Mouse (Mus musculus) stomach, postnatal 0 days (tissue): Measurements from ENCODE around the gene Fam53b. TPM values are rescaled to one million over a fixed set of nuclear protein-coding genes. Genes with fewer than 3 reads are reported as not detected.
A peak's percentile ranks its signal among the peaks of the same experiment; 100 is the strongest.

Experiments
- ATAC-seq: fragments of 200-750 bp; cut with Nextera tagmentation; 2 replicates; pipeline ENCODE4 v1.8.0; 2017; ENCODE audit not compliant: low FRiP score, low TSS enrichment
- DNase-seq: peaks from one replicate; pipeline ENCODE4 v3.0.0-alpha.2; 2016; ENCODE audit warnings: low spot score
- H3K27ac ChIP-seq: fragments of 300-500 bp; sonication (generic); replicated peaks from 2 replicates; pipeline ENCODE4 v1.5.1; 2014; ENCODE audit warnings: mild to moderate bottlenecking, control low read depth
- H3K27me3 ChIP-seq: fragments of 300-500 bp; sonication (generic); 2 replicates; pipeline ENCODE4 v1.6.1; 2014; ENCODE audit warnings: low read length; ENCODE audit not compliant: control insufficient read depth, insufficient read depth
- H3K36me3 ChIP-seq: fragments of 300-500 bp; sonication (generic); 2 replicates; pipeline ENCODE4 v1.6.1; 2014; ENCODE audit warnings: low read length, mixed read lengths; ENCODE audit not compliant: control insufficient read depth, insufficient read depth
- H3K4me1 ChIP-seq: fragments of 300-500 bp; sonication (generic); replicated peaks from 2 replicates; pipeline ENCODE4 v1.6.1; 2014; ENCODE audit warnings: antibody characterized with exemption; ENCODE audit not compliant: control insufficient read depth, insufficient read depth
- H3K4me2 ChIP-seq: fragments of 300-500 bp; sonication (generic); replicated peaks from 2 replicates; pipeline ENCODE4 v1.6.1; 2014; ENCODE audit warnings: low read depth, mild to moderate bottlenecking, control low read depth, moderate library complexity
- H3K4me3 ChIP-seq: fragments of 300-500 bp; sonication (generic); 2 replicates; pipeline ENCODE4 v1.5.1; 2014; ENCODE audit warnings: low read depth, low read length, control low read depth
- H3K9ac ChIP-seq: fragments of 300-500 bp; sonication (generic); 2 replicates; pipeline ENCODE4 v1.6.1; 2014; ENCODE audit warnings: mild to moderate bottlenecking, low read length, control low read depth, mixed read lengths
- H3K9me3 ChIP-seq: fragments of 300-500 bp; sonication (generic); 2 replicates; pipeline ENCODE4 v1.6.1; 2016; ENCODE audit warnings: low read length; ENCODE audit not compliant: control insufficient read depth
- CTCF ChIP-seq: IDR thresholded peaks from 2 replicates; pipeline ENCODE4 v1.5.1; 2016; ENCODE audit warnings: antibody characterized with exemption, low read depth, mild to moderate bottlenecking, moderate library complexity
- EP300 ChIP-seq: optimal IDR thresholded peaks from 2 replicates; pipeline ENCODE3; 2016; ENCODE audit warnings: antibody characterized with exemption
- WGBS: fragments of 180-500 bp; shearing (Covaris S2); extraction: QIAGEN DNeasy Blood & Tissue Kit; methylation state at CpG from one replicate; pipeline ENCODE4 v1.1.7; 2014; 5-methylcytosine and 5-hydroxymethylcytosine counted together
- polyA plus RNA-seq: library from polyadenylated mRNA; unstranded; fragments of >200 nt; fragmentation: Nextera tagmentation; extraction: Ambion mirVana; gene quantifications from 2 replicates; pipeline ENCODE4 v1.2.1, GENCODE M21; 2015

Fam53b gene
- polyA plus RNA-seq, 1 experiment from 2014 or later, result 8.5 TPM

DNA sequence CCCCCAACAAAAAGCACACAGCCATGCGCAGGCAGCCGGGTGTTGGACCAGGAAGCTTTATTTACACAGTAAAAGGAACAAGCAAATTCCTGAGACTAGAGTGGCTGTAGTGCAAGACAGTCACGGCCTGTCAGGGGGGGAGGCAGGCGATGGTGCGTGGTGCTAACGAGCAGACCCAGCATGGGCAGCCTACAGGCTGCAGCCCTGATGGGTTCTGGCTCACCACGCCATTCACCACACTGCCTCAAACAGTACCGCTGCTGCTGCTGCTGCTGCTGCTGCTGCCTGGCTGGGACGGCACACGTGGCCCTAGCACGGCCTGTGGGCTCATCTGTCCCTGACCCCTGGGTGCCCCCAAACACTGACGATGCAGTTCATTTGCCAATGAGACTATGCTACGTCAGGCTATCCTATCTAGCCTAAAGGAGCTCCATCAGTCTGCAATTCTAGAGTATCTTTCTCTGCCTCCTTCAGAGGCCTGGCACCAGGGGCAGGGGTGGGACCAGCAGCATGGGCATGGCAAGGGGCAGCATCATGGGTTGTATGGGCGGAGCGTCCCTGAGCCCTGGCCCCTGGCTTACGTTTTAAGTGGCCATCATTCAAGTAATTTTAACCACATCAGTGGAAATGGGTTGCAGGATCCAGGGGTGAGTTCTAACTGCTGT is 101.5 kb downstream of the Fam53b start:
- Histone ChIP-seq H3K4me3 (no peak overlapping the region), H3K9ac (peak overlapping the region; percentile 35; the same call in 1 of the 2 replicates), H3K9me3 (no peaks in the 10 kb centered on the region), H3K27me3 (no peaks in the 10 kb centered on the region), H3K4me2 (no peak overlapping the region), H3K36me3 (peaks cover 4% of the 10 kb centered on the region; the same call in 1 of the 2 replicates), H3K4me1 (peaks cover 6% of the 10 kb centered on the region; the same call in 1 of the 2 replicates), H3K27ac (peak overlapping the region; percentile 58)
- peak; percentile 48 for ATAC-seq
- TF ChIP-seq CTCF, result no peak
- no peak for TF ChIP-seq EP300
- peak; percentile 34 for DNase-seq
- WGBS, result 31% methylated on average over 16 of the region's 16 CpGs

DNA sequence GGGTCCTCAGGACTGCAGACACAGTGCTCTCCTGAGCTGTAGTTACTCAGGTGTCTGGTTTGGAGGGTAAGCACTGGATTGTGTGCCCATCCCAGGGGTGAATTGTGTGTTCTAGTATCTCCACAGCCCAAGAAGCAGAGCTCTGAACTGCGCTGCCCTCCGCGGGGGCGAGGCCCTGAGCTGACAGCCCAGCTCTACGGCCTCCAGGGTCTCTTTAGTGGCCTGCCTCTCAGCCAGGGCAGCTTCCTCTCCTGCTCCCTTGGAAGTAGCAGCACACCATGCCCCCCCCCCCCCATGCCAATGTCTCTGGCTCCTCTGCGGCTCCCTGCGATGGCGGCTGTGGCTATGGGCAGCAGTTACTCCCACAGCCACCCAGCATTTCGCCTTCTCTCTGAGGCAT is 102.1 kb downstream of the Fam53b start:
- peak overlapping the region; percentile 35; the same call in 1 of the 2 replicates for H3K9ac ChIP-seq
- TF ChIP-seq CTCF (no peak), EP300 (no peak)
- H3K27ac ChIP-seq, result peak overlapping the region; percentile 58; the same call in 1 of the 2 replicates
- ATAC-seq (no peak; the same call in 1 of the 2 replicates), DNase-seq (no peak)
- no peaks in the 10 kb centered on the region for H3K9me3 ChIP-seq
- peaks cover 6% of the 10 kb centered on the region; the same call in 1 of the 2 replicates for H3K4me1 ChIP-seq
- no peak overlapping the region for H3K4me3 ChIP-seq
- 65% methylated on average over 9 of the region's 9 CpGs for WGBS
- H3K27me3 ChIP-seq, result no peaks in the 10 kb centered on the region
- H3K4me2 ChIP-seq, result no peak overlapping the region
- H3K36me3 ChIP-seq, result peaks cover 4% of the 10 kb centered on the region; the same call in 1 of the 2 replicates

DNA sequence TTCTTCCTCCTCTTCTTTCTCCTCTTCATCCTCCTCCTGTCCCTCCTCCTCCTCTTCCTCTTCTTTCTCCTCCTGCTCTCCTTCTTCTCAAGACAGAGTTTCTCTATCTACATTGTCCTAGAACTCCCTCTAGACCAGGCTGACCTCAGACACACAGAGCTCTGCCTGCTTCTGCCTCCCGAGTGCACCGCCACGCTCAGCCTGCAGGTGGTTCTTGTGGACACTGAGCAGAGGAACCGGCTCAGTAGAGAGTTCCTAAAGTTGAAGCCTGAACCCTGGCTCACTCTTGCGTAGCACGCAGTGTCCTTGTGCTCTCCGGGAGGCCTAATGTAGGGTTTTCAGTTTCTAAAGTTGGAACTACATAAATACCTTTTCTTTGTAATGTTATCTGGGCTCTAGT is 108.6 kb downstream of the Fam53b start:
- TF ChIP-seq CTCF, result peak; percentile 53
- TF ChIP-seq EP300, result no peak
- 86% methylated on average over 7 of the region's 7 CpGs for whole genome bisulfite sequencing
- no peak overlapping the region for H3K9ac ChIP-seq
- H3K27ac ChIP-seq, result no peak overlapping the region
- no peaks in the 10 kb centered on the region for H3K36me3 ChIP-seq
- DNase-seq, result no peak
- no peaks in the 10 kb centered on the region for H3K27me3 ChIP-seq
- no peak overlapping the region for H3K4me2 ChIP-seq
- H3K4me3 ChIP-seq, result no peak overlapping the region
- no peaks in the 10 kb centered on the region for H3K9me3 ChIP-seq
- 0 out of 2 replicates have a peak, but pooled peaks cover under 1% of the 10 kb centered on the region for H3K4me1 ChIP-seq
- ATAC-seq, result no peak

DNA sequence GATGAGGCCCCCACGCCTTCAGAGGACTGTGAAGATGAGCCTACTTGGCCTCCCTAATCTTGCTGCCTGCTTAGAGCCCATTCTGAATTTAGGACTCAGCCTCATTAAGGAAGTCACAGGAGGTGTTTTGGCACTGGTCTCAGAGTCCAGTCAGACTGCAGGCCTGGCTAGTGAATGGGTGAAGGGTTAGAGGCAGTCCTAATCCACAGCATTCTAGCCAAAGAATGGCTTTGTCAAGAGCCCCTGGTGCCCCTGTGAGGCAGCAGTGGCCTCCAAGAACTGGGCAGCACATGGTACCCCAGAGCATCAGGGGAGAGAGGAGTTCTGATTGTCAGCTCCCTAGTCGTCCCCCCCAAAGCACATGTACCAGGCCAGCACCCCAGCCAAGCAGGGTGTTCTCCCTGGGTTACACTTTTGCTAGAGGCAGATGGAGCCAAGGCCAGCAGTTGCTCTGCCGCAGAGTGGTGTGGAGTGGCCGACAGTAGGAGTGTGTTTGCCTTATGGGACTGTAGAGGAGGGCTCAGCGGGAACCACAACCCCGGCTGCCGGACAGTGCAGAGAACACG is 109.3 kb downstream of the Fam53b start:
- Histone ChIP-seq H3K4me1 (0 out of 2 replicates have a peak, but pooled peaks cover 2% of the 10 kb centered on the region), H3K4me2 (no peak overlapping the region), H3K4me3 (no peak overlapping the region), H3K9ac (no peak overlapping the region), H3K27me3 (no peaks in the 10 kb centered on the region), H3K27ac (0 out of 2 replicates have a peak overlapping the region, but pooled peaks have one; percentile 35), H3K9me3 (no peaks in the 10 kb centered on the region), H3K36me3 (no peaks in the 10 kb centered on the region)
- DNase-seq, result no peak
- TF ChIP-seq CTCF (no peak), EP300 (no peak)
- no peak for ATAC-seq
- WGBS, result 87% methylated on average over 8 of the region's 8 CpGs

DNA sequence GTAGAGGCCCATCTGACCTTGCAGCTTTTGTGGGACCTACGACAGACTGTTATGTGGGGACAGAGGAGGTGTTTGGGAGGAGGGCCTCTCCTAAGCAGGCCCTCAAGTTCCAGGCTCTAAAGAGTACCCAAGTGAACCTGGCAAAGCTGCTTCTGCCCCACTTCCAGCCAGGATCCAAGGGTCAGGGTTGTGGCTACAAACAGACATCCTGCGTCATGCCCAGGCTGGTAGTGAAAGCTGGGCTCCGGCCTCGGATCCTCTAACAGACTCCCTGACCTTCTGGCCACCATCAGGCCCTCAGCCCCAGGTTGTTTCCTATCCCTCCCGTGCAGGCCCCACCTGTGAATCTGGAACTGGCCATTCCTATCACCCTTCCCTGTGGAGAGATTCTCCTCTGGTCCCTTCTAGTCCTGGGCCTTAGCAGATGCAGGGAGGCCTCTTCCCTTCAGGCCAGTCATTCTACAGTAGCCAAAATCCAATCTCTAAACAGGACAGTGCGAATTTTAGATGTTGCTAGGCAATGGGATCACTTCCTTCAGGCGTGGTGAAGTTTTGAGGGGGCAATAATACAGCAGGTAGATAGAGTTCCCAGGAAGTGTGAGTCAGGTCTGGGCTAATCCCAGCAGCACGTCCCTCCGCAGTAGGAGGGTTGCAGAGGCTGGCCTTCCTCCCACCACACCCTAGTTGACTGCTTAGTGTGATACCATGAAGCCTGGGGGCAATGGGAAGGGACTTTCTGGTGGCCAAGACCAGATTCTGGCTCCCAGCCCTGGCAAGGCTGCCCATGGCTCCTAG is 110.0 kb downstream of the Fam53b start:
- DNase-seq (peak; percentile 45), ATAC-seq (peak; percentile 69)
- 72% methylated on average over 9 of the region's 9 CpGs for WGBS

More for the DNA sequence above, 110.0 kb downstream of the Fam53b start:
- Histone ChIP-seq H3K9me3 (no peaks in the 10 kb centered on the region), H3K4me3 (no peak overlapping the region), H3K9ac (no peak overlapping the region), H3K27me3 (no peaks in the 10 kb centered on the region), H3K4me2 (no peak overlapping the region), H3K36me3 (no peaks in the 10 kb centered on the region), H3K4me1 (0 out of 2 replicates have a peak, but pooled peaks cover 2% of the 10 kb centered on the region), H3K27ac (0 out of 2 replicates have a peak overlapping the region, but pooled peaks have one; percentile 35)
- TF ChIP-seq CTCF (no peak), EP300 (no peak)
